Mouse (Mus musculus): ENCODE measurements at regions not wholly inside any gene's neighbourhood (a gene's known extent, or its start where the extent isn't known, plus 50 kb on each side); places are given as distances from the start of the nearest gene placed in this dataset.

DNA sequence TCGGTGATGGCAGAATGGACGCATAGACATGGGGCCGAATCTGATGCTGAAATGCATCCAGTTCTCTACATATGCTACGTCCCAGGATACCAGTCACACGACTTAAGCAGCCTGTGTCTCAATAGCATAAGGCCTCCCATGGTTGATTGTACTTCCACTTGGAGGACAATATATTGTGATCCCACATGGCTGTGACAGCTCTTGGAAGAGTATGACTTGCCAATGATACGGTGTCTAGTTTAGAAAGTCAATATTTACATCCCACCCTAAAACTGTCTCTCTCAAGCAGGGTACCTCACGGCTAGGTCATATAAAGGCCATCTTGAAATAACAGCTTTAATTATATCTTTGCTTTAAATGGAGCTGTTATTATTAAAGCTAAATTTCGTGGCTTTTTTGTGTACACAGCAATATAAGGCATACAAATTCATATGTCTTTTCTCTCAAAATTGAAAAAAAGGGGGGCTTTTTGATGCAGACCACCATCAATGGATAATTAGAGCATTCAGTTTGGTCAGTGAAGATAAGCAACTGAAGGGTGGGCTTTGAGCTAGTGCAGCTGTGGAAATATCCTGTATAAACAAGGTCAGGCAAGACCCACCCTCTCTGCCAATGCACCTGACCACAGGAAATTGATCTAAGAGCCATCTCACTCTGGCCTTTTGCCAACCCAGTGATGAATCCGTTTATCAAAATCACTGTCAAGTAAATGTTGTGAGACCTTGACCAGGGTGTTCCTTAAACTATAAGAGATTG lies 551.9 kb upstream of the Map3k7 start:
- TF ChIP-seq CTCF (IDR thresholded peaks at IDR 0.05; ENCODE audit: control insufficient read depth, insufficient read depth, insufficient replicate concordance, low read depth, low read length) (no peak), POLR2A (IDR thresholded peaks at IDR 0.05; ENCODE audit: control insufficient read depth, low read depth, low read length) (no peak)
